Mouse (Mus musculus): ENCODE measurements at regions not wholly inside any gene's neighbourhood (a gene's known extent, or its start where the extent isn't known, plus 50 kb on each side); places are given as distances from the start of the nearest gene placed in this dataset.

DNA sequence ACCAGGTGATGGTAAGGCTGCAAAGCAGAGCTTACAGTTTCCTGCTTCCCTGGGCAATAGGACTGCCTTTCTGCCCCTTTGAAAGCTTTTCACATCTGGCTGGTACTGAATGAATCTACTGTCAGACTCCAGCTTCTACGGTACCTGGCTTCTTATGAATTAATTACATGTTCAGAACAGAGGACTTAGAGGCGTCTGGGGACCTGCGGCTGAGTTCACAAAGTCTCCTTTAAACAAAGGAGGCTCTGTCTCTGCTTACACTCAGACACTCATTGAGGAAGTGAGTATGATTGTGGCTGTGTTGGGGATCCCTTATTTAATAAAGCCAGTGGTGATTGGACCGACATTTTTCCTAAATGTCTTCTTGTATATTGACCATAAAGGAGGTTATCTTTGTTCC lies 331.6 kb upstream of the Xrcc4 start:
- Histone ChIP-seq H3K27ac (replicated peaks in 1 of 2; ENCODE audit: control insufficient read depth in 1 of 2, insufficient read depth in 1 of 2, low read depth in 2 of 2, low read length in 2 of 2) (no peak overlapping the region; a peak in 1 of 4 replicates), H3K4me3 (ENCODE audit: control insufficient read depth in 1 of 2, insufficient read depth in 1 of 2, low read depth in 1 of 2, low read length in 2 of 2) (no peak overlapping the region)
- no peak for ATAC-seq (ENCODE audit: insufficient number of reproducible peaks, insufficient read depth, low FRiP score, low read depth)

DNA sequence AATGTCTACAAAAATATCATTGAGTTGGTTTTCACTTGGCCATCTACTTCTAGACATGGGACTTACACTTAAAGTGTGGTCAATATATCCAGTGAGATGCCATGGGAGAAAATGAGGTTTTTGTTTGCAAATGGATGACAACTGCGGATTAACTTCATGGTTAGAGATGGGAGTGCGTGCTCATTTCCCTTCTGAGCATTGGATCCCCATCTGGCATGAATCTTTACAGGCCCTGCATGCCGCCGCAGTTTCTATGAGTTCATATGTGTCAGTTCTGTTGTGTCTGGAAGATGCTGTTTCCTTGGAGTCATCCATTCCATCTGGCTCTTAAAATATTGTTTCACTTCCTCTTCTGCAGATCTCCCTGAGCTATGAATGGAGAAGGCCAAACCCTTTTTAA lies 315.0 kb upstream of the Xrcc4 start:
- H3K9ac ChIP-seq (ENCODE audit: low read length), result no peak overlapping the region
- H3K4me2 ChIP-seq (ENCODE audit: low read length), result no peak overlapping the region
- H3K27ac ChIP-seq (replicated peaks in 1 of 2; ENCODE audit: control insufficient read depth in 1 of 2, insufficient read depth in 1 of 2, low read depth in 2 of 2, low read length in 2 of 2), result no peak overlapping the region
- no peak for ATAC-seq (ENCODE audit: insufficient number of reproducible peaks, insufficient read depth, low FRiP score, low read depth)
- H3K4me3 ChIP-seq (ENCODE audit: control insufficient read depth in 1 of 2, insufficient read depth in 1 of 2, low read depth in 1 of 2, low read length in 2 of 2), result no peak overlapping the region
- no peaks in the 10 kb centered on the region for H3K36me3 ChIP-seq (ENCODE audit: control insufficient read depth, insufficient read depth, low read length)
- no peaks in the 10 kb centered on the region for H3K27me3 ChIP-seq (ENCODE audit: control insufficient read depth, insufficient read depth, low read length)
- 88% methylated on average over 4 of the region's 4 CpGs for WGBS
- no peaks in the 10 kb centered on the region for H3K4me1 ChIP-seq (ENCODE audit: control insufficient read depth in 2 of 2, insufficient read depth in 2 of 2, low read length in 2 of 2)
- no peaks in the 10 kb centered on the region for H3K9me3 ChIP-seq (ENCODE audit: control insufficient read depth, low read length)

More for the DNA sequence above, 331.6 kb upstream of the Xrcc4 start:
- Histone ChIP-seq H3K4me1 (ENCODE audit: control insufficient read depth in 2 of 2, insufficient read depth in 2 of 2, low read length in 2 of 2) (no peaks in the 10 kb centered on the region), H3K27me3 (ENCODE audit: control insufficient read depth, insufficient read depth, low read length) (no peaks in the 10 kb centered on the region), H3K9me3 (ENCODE audit: control insufficient read depth, low read length) (no peaks in the 10 kb centered on the region), H3K36me3 (ENCODE audit: control insufficient read depth, insufficient read depth, low read length) (no peaks in the 10 kb centered on the region), H3K9ac (ENCODE audit: low read length) (no peak overlapping the region), H3K4me2 (ENCODE audit: low read length) (no peak overlapping the region)
- WGBS, result 67% methylated on average over 4 of the region's 4 CpGs

DNA sequence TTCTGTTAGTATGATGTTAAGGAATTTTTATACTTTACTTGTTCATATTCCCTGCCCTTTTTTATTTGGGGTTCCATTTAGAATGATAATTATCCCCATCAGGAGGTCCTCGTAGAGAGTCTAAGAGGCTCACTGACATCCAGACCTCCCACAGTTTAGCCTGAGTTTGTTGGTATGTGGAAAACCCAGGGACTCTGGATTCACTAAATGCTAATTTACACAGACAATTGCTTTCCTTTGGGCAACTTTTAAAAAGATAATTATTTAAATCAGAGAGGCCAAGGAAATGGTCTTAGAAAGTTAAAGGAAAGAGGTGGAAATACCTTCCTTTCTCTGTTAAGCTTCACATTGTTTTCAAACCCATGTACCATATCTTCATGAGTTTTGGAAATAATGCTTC lies 312.7 kb upstream of the Xrcc4 start:
- Histone ChIP-seq H3K4me2 (ENCODE audit: low read length) (no peak overlapping the region), H3K9ac (ENCODE audit: low read length) (no peak overlapping the region), H3K9me3 (ENCODE audit: control insufficient read depth, low read length) (no peaks in the 10 kb centered on the region), H3K4me3 (ENCODE audit: control insufficient read depth in 1 of 2, insufficient read depth in 1 of 2, low read depth in 1 of 2, low read length in 2 of 2) (no peak overlapping the region), H3K36me3 (ENCODE audit: control insufficient read depth, insufficient read depth, low read length) (no peaks in the 10 kb centered on the region), H3K27ac (replicated peaks in 1 of 2; ENCODE audit: control insufficient read depth in 1 of 2, insufficient read depth in 1 of 2, low read depth in 2 of 2, low read length in 2 of 2) (no peak overlapping the region), H3K4me1 (ENCODE audit: control insufficient read depth in 2 of 2, insufficient read depth in 2 of 2, low read length in 2 of 2) (no peaks in the 10 kb centered on the region), H3K27me3 (ENCODE audit: control insufficient read depth, insufficient read depth, low read length) (no peaks in the 10 kb centered on the region)
- ATAC-seq (ENCODE audit: insufficient number of reproducible peaks, insufficient read depth, low FRiP score, low read depth), result no peak
- 62% methylated on average over 1 of the region's 1 CpGs for WGBS

DNA sequence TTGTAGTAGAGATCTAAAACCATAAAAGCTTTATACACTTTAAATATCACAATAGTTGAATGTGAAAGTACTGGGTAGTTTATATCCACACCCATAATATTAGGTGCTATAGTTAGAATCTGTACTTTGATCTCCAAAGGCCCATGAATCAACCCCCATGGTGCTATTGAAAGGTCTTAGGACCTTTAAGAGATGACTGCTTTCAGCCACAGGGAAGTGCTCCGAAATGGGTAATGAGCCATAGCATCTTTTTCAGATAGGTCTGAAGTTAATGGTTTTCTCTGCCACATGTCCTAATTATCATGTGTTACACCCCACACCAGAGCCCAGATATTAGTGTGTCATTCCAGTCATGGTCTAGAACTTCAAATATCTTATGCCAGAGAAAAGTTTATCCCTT lies 312.1 kb upstream of the Xrcc4 start:
- Histone ChIP-seq H3K4me2 (ENCODE audit: low read length) (no peak overlapping the region), H3K9me3 (ENCODE audit: control insufficient read depth, low read length) (no peaks in the 10 kb centered on the region), H3K27me3 (ENCODE audit: control insufficient read depth, insufficient read depth, low read length) (no peaks in the 10 kb centered on the region), H3K9ac (ENCODE audit: low read length) (no peak overlapping the region), H3K27ac (replicated peaks in 1 of 2; ENCODE audit: control insufficient read depth in 1 of 2, insufficient read depth in 1 of 2, low read depth in 2 of 2, low read length in 2 of 2) (no peak overlapping the region), H3K4me3 (ENCODE audit: control insufficient read depth in 1 of 2, insufficient read depth in 1 of 2, low read depth in 1 of 2, low read length in 2 of 2) (no peak overlapping the region), H3K36me3 (ENCODE audit: control insufficient read depth, insufficient read depth, low read length) (no peaks in the 10 kb centered on the region), H3K4me1 (ENCODE audit: control insufficient read depth in 2 of 2, insufficient read depth in 2 of 2, low read length in 2 of 2) (no peaks in the 10 kb centered on the region)
- 87% methylated on average over 1 of the region's 1 CpGs for WGBS
- ATAC-seq (ENCODE audit: insufficient number of reproducible peaks, insufficient read depth, low FRiP score, low read depth), result no peak

DNA sequence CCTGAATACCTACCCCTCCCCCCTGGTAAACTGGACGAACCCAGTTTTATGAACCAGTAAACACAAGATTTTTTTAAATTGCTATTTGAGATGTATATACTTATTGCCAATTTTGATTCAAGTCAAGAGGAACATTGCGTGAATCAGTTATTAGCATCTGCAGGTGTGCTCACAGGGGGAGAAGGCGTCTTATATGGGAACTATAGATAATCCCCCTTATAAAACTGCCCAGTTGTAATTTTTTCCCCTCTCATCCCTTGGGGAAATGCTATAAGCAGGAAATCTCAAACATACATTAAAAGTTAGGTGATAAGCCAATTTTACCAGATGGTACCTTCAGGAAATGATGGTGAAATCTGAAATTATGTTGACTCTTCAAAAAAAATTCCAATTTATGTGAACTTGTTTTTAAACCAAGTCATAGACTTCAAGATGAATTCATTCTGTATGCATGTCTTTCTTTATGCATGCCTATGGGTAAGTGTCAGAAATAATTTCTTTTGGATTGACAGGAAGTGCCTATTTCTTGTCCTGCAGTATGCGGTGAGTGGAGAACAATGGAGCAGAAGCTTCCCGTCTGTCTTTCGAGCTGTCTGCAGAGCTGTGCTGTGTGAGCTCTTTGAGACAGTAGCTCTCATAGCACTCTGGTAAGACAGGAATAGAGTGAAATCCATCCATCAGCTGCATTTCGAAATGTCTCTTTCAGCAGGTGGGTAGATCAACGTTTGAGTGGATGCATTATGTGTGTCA lies 306.0 kb upstream of the Xrcc4 start:
- no peak overlapping the region for H3K27ac ChIP-seq (replicated peaks in 1 of 2; ENCODE audit: control insufficient read depth in 1 of 2, insufficient read depth in 1 of 2, low read depth in 2 of 2, low read length in 2 of 2)
- WGBS, result 75% methylated on average over 8 of the region's 8 CpGs
- no peak overlapping the region for H3K4me3 ChIP-seq (ENCODE audit: control insufficient read depth in 1 of 2, insufficient read depth in 1 of 2, low read depth in 1 of 2, low read length in 2 of 2)
- no peaks in the 10 kb centered on the region for H3K4me1 ChIP-seq (ENCODE audit: control insufficient read depth in 2 of 2, insufficient read depth in 2 of 2, low read length in 2 of 2)
- no peaks in the 10 kb centered on the region for H3K27me3 ChIP-seq (ENCODE audit: control insufficient read depth, insufficient read depth, low read length)
- no peak overlapping the region for H3K9ac ChIP-seq (ENCODE audit: low read length)
- H3K36me3 ChIP-seq (ENCODE audit: control insufficient read depth, insufficient read depth, low read length), result no peaks in the 10 kb centered on the region
- no peak overlapping the region for H3K4me2 ChIP-seq (ENCODE audit: low read length)
- H3K9me3 ChIP-seq (ENCODE audit: control insufficient read depth, low read length), result no peaks in the 10 kb centered on the region
- no peak for ATAC-seq (ENCODE audit: insufficient number of reproducible peaks, insufficient read depth, low FRiP score, low read depth)

DNA sequence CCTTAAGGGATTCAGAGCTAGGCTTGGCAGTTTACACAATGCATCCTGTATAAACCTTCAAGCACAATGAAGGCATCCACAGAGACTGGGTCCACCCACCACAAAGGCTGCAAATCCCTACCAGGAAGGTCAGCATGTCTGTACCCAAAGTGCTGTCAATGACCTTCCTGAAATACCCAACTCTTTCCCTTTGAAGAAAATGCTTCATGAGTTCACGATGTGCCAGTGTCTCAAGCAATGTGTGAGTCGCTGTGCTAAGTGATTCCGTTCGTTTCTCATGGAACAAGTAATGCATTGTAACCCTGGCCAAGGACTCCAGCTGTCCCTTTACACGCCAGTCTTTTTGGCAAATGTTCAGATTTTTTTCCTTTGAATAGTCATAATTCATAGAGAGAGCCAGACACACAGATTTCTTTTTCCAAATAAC lies 305.4 kb upstream of the Xrcc4 start:
- no peak overlapping the region for H3K4me2 ChIP-seq (ENCODE audit: low read length)
- H3K27me3 ChIP-seq (ENCODE audit: control insufficient read depth, insufficient read depth, low read length), result no peaks in the 10 kb centered on the region
- no peak for ATAC-seq (ENCODE audit: insufficient number of reproducible peaks, insufficient read depth, low FRiP score, low read depth)

DNA sequence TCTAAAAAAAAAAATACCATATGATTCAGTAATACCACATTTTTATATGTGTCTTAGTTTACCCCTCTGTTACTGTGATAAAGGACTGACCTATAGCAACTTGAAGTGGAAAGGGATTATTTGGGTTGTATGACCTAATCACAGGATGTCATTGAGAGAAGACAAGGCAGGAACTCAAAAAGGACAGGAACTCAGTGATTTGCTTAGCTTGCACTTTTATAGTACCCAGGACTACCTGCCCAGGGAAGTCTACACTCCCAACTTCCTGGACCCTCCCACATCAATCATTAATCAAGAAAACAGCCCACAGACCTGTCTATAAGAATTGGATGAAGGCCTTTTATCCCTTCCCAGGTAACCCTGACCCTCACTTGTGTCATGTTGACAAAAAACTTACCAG lies 303.0 kb upstream of the Xrcc4 start:
- Histone ChIP-seq H3K4me3 (ENCODE audit: control insufficient read depth in 1 of 2, insufficient read depth in 1 of 2, low read depth in 1 of 2, low read length in 2 of 2) (no peak overlapping the region), H3K36me3 (ENCODE audit: control insufficient read depth, insufficient read depth, low read length) (no peaks in the 10 kb centered on the region), H3K27ac (replicated peaks in 1 of 2; ENCODE audit: control insufficient read depth in 1 of 2, insufficient read depth in 1 of 2, low read depth in 2 of 2, low read length in 2 of 2) (no peak overlapping the region), H3K9me3 (ENCODE audit: control insufficient read depth, low read length) (no peaks in the 10 kb centered on the region), H3K4me2 (ENCODE audit: low read length) (no peak overlapping the region), H3K27me3 (ENCODE audit: control insufficient read depth, insufficient read depth, low read length) (no peaks in the 10 kb centered on the region), H3K4me1 (ENCODE audit: control insufficient read depth in 2 of 2, insufficient read depth in 2 of 2, low read length in 2 of 2) (no peaks in the 10 kb centered on the region), H3K9ac (ENCODE audit: low read length) (no peak overlapping the region)
- ATAC-seq (ENCODE audit: insufficient number of reproducible peaks, insufficient read depth, low FRiP score, low read depth), result no peak

More for the DNA sequence above, 305.4 kb upstream of the Xrcc4 start:
- Histone ChIP-seq H3K9me3 (ENCODE audit: control insufficient read depth, low read length) (no peaks in the 10 kb centered on the region), H3K4me1 (ENCODE audit: control insufficient read depth in 2 of 2, insufficient read depth in 2 of 2, low read length in 2 of 2) (no peaks in the 10 kb centered on the region), H3K36me3 (ENCODE audit: control insufficient read depth, insufficient read depth, low read length) (no peaks in the 10 kb centered on the region), H3K27ac (replicated peaks in 1 of 2; ENCODE audit: control insufficient read depth in 1 of 2, insufficient read depth in 1 of 2, low read depth in 2 of 2, low read length in 2 of 2) (no peak overlapping the region), H3K4me3 (ENCODE audit: control insufficient read depth in 1 of 2, insufficient read depth in 1 of 2, low read depth in 1 of 2, low read length in 2 of 2) (no peak overlapping the region), H3K9ac (ENCODE audit: low read length) (no peak overlapping the region)
- 67% methylated on average over 5 of the region's 5 CpGs for WGBS

DNA sequence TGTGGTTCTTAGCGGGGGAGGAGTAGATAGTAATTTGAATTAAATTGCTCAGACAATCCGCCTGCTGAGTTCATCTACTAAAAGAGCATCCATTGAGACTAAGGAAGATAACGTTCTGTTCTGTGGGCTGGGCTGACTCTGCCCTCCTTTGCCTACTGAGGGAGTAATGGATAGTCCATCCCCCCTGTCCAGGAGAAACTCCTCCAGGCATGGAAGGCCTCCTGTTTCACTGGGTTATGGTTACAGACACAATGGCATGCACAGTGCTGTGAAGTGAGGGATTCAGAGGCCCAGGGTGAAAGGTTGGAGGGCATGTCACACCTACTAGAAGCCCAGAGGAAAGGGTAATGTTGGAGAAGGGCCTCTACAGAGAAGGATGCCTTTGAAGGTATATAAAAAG lies 287.2 kb upstream of the Xrcc4 start:
- Histone ChIP-seq H3K4me3 (ENCODE audit: control insufficient read depth in 1 of 2, insufficient read depth in 1 of 2, low read depth in 1 of 2, low read length in 2 of 2) (no peak overlapping the region), H3K4me2 (ENCODE audit: low read length) (no peak overlapping the region), H3K27ac (replicated peaks in 1 of 2; ENCODE audit: control insufficient read depth in 1 of 2, insufficient read depth in 1 of 2, low read depth in 2 of 2, low read length in 2 of 2) (no peak overlapping the region), H3K36me3 (ENCODE audit: control insufficient read depth, insufficient read depth, low read length) (no peaks in the 10 kb centered on the region), H3K4me1 (ENCODE audit: control insufficient read depth in 2 of 2, insufficient read depth in 2 of 2, low read length in 2 of 2) (no peaks in the 10 kb centered on the region), H3K27me3 (ENCODE audit: control insufficient read depth, insufficient read depth, low read length) (no peaks in the 10 kb centered on the region), H3K9ac (ENCODE audit: low read length) (no peak overlapping the region), H3K9me3 (ENCODE audit: control insufficient read depth, low read length) (no peaks in the 10 kb centered on the region)
- ATAC-seq (ENCODE audit: insufficient number of reproducible peaks, insufficient read depth, low FRiP score, low read depth), result no peak
- WGBS, result 70% methylated on average over 3 of the region's 3 CpGs

All from heart, embryonic 14.5 days (tissue).